ENCODE assay signal across 7 mouse cellular contexts in the genomic region with DNA sequence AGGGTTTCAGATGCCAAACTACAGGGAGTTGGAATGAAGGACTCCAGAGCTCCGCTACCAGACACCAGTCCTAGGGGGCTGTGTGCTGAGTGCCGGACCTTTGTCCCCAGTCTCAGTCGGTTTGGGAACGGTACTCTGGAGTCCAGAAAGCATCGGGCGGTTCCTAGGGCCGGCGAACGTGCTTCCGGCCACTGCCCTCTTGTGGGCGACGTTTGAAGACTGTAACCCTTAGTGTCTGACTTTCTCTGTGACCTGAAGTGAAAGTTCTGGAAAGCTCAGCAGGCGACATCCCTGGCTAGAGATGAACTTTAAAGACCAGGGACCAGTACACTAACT. TPM values are rescaled to one million over a fixed set of nuclear protein-coding genes. Genes with fewer than 3 reads are reported as not detected.
DNase-seq lines count a peak whose midpoint lies in the region; ATAC-seq and TF ChIP-seq lines count a peak whose summit lies in the region.

No protein-coding gene starts in this region.

- H3K27ac ChIP-seq in CH12.LX (ENCODE audit: insufficient read depth, low read depth) = peak overlapping the region; percentile 39; the same call in 1 of the 2 replicates
- H3K27ac ChIP-seq in stomach, embryonic 15.5 days = peak overlapping the region; percentile 99

- no peaks in the 10 kb centered on the region for H3K79me2 ChIP-seq in CH12.LX (replicated peaks; ENCODE audit: control insufficient read depth, extremely low read depth, insufficient read depth, poor library complexity, severe bottlenecking)

- no peak for TF ChIP-seq POLR2A in CH12.LX (IDR thresholded peaks at IDR 0.05; ENCODE audit: low read depth, low read length)

- intact Hi-C loops in heart, postnatal 14 days (cut with DNase I) = loop anchor here (2.0 kb wide), 1 partner anchor 53 kb away; no protein-coding TSS in a partner anchor

- H3K36me3 ChIP-seq in CH12.LX (replicated peaks in 1 of 2; ENCODE audit: control insufficient read depth in 1 of 2, insufficient read depth in 1 of 2, low read length in 1 of 2) = no peaks in the 10 kb centered on the region
- no peaks in the 10 kb centered on the region for H3K36me3 ChIP-seq in stomach, embryonic 15.5 days

- in situ Hi-C loops in CH12.LX (cut with MboI; ENCODE audit: low pct_ligation_motif_present, low pct_unique_long_range_greater_than_20kb, low sequenced_read_pairs) = no loop called here

- dilution Hi-C loops in CH12.LX (cut with MboI; ENCODE audit: extremely low pct_ligation_motif_present, extremely low pct_unique_long_range_greater_than_20kb, low sequenced_read_pairs) = no loop called here

- TF ChIP-seq EP300 in CH12.LX (IDR thresholded peaks at IDR 0.05; ENCODE audit: low read length) = no peak

- 1% methylated on average over 13 of the region's 13 CpGs for WGBS in stomach, embryonic 15.5 days

- H3K9ac ChIP-seq in CH12.LX (ENCODE audit: insufficient read depth, low read depth) = peak overlapping the region; percentile 58; the same call in 1 of the 2 replicates
- peak overlapping the region; percentile 25; the same call in 1 of the 2 replicates for H3K9ac ChIP-seq in stomach, embryonic 15.5 days

- H3K4me1 ChIP-seq in CH12.LX (ENCODE audit: control insufficient read depth in 1 of 2, insufficient read depth in 2 of 2) = peaks cover 0 to 32% of the 10 kb centered on the region in 2 experiments; a peak in 2 of 4 replicates
- H3K4me1 ChIP-seq in stomach, embryonic 15.5 days = peaks cover 33% of the 10 kb centered on the region

- H3K9me3 ChIP-seq in CH12.LX (replicated peaks; ENCODE audit: low read length) = peaks cover 10% of the 10 kb centered on the region
- H3K9me3 ChIP-seq in stomach, embryonic 15.5 days = no peaks in the 10 kb centered on the region

- peak; percentile 31; the same call in 1 of the 2 replicates for ATAC-seq in erythroid progenitor cell, adult 5-6 weeks (replicated peaks; ENCODE audit: low FRiP score, poor library complexity, severe bottlenecking)
- peak; percentile 54 for ATAC-seq in megakaryocyte progenitor cell, adult 5-6 weeks (replicated peaks; ENCODE audit: poor library complexity)
- peak; percentile 27 for ATAC-seq in stomach, embryonic 15.5 days (ENCODE audit: insufficient read depth, low FRiP score, low read depth)

- H3K27me3 ChIP-seq in CH12.LX (replicated peaks) = peaks cover 22% of the 10 kb centered on the region
- H3K27me3 ChIP-seq in stomach, embryonic 15.5 days (replicated peaks) = no peaks in the 10 kb centered on the region

- peak in 1 of 2 experiments; percentile 83; a peak in 2 of 4 replicates for TF ChIP-seq CTCF in CH12.LX (conservative IDR thresholded peaks at IDR 0.05 in 1 of 2, IDR thresholded peaks at IDR 0.05 in 1 of 2; ENCODE audit: low read depth in 2 of 2, low read length in 2 of 2)

- peak overlapping the region; percentile 60 for H3K4me2 ChIP-seq in CH12.LX (ENCODE audit: insufficient read depth, low read depth, poor library complexity, severe bottlenecking)
- peak overlapping the region; percentile 86 for H3K4me2 ChIP-seq in stomach, embryonic 15.5 days

- H3K4me3 ChIP-seq in CH12.LX (replicated peaks in 1 of 3; ENCODE audit: low read depth in 2 of 3, low read length in 2 of 3, poor library complexity in 1 of 3) = peak overlapping the region; percentile 65 to 75 (median 69)
- peak overlapping the region; percentile 69 for H3K4me3 ChIP-seq in stomach, embryonic 15.5 days (replicated peaks)

- peak; percentile 74 for TF ChIP-seq RAD21 in CH12.LX (IDR thresholded peaks at IDR 0.05; ENCODE audit: low read depth, low read length)

- DNase-seq in CH12.LX (ENCODE audit: extremely low read depth) (peak; percentile 31), ZHBTc4 (ENCODE audit: low read depth, low spot score) (peak; percentile 57)
- DNase-seq in heart, postnatal 14 days = peak; percentile 79 to 80
- DNase-seq in kidney, postnatal 4 days = peak; percentile 82 to 90

TF ChIP-seq in CH12.LX, 34 proteins besides CTCF, POLR2A, EP300 and RAD21 (continues in another document):
- no peak for TF ChIP-seq ZMIZ1 (IDR thresholded peaks at IDR 0.05; ENCODE audit: low read depth, low read length)
- TF ChIP-seq MAZ (IDR thresholded peaks at IDR 0.05; ENCODE audit: low read depth, low read length) = no peak
- no peak for TF ChIP-seq TBP (conservative IDR thresholded peaks at IDR 0.05; ENCODE audit: low read depth, low read length)
- 0 out of 2 replicates have a peak, but pooled peaks have one; percentile 38 for TF ChIP-seq UBTF (IDR thresholded peaks at IDR 0.05; ENCODE audit: low read depth, low read length)
- TF ChIP-seq ZNF384 (IDR thresholded peaks at IDR 0.05; ENCODE audit: low read depth, low read length) = 0 out of 2 replicates have a peak, but pooled peaks have one; percentile 4
- no peak for TF ChIP-seq JUN (IDR thresholded peaks at IDR 0.05; ENCODE audit: insufficient read depth, low read depth, low read length)
- TF ChIP-seq SMC3 (IDR thresholded peaks at IDR 0.05; ENCODE audit: low read depth, low read length) = peak; percentile 92
- TF ChIP-seq ELF1 (IDR thresholded peaks at IDR 0.05; ENCODE audit: low read depth, low read length) = peak; percentile 34; the same call in 1 of the 2 replicates
- TF ChIP-seq PAX5 (IDR thresholded peaks at IDR 0.05; ENCODE audit: low read length) = no peak
- no peak for TF ChIP-seq GABPA (IDR thresholded peaks at IDR 0.05; ENCODE audit: insufficient replicate concordance, low read depth, low read length)
- TF ChIP-seq MAX (IDR thresholded peaks at IDR 0.05; ENCODE audit: low read length) = no peak
- peak; percentile 66; the same call in 1 of the 2 replicates for TF ChIP-seq BHLHE40 (IDR thresholded peaks at IDR 0.05; ENCODE audit: low read depth, low read length)
- no peak for TF ChIP-seq E2F4 (IDR thresholded peaks at IDR 0.05; ENCODE audit: insufficient replicate concordance, low read depth, low read length)
- TF ChIP-seq USF1 (IDR thresholded peaks at IDR 0.05; ENCODE audit: low read depth, low read length) = no peak
- no peak for TF ChIP-seq USF2 (conservative IDR thresholded peaks at IDR 0.05; ENCODE audit: low read depth, low read length)
- TF ChIP-seq CHD2 (IDR thresholded peaks at IDR 0.05; ENCODE audit: low read length) = no peak
- no peak for TF ChIP-seq TCF12 (IDR thresholded peaks at IDR 0.05; ENCODE audit: low read depth, low read length)
- no peak for TF ChIP-seq CHD1 (IDR thresholded peaks at IDR 0.05; ENCODE audit: low read depth, low read length)
- peak; percentile 49; the same call in 1 of the 2 replicates for TF ChIP-seq MEF2A (IDR thresholded peaks at IDR 0.05; ENCODE audit: borderline replicate concordance, low read depth, low read length)
- no peak for TF ChIP-seq NRF1 (IDR thresholded peaks at IDR 0.05; ENCODE audit: low read depth, low read length)
- TF ChIP-seq MXI1 (IDR thresholded peaks at IDR 0.05; ENCODE audit: low read depth, low read length) = peak; percentile 55; the same call in 1 of the 2 replicates
- no peak for TF ChIP-seq NELFE (IDR thresholded peaks at IDR 0.05; ENCODE audit: low read depth, low read length)
- TF ChIP-seq POLR2AphosphoS2 (IDR thresholded peaks at IDR 0.05; ENCODE audit: low read depth, low read length) = no peak

RNA-seq across cellular contexts. Expression of gene Lrp1, which starts 1.1 kb away (rescaled TPM):
- total RNA-seq in CH12.LX (2012; rRNA removed) (16.5 and 51.2 TPM in 2 replicates), CH12.LX (2014; rRNA removed) (3.1 and 3.3 TPM in 2 replicates)
- polyA plus RNA-seq in CH12.LX (2012; ENCODE audit: insufficient read length, low read depth) = 11.0 and 11.8 TPM in 2 replicates
- total RNA-seq in erythroid progenitor cell, adult 5-6 weeks (2015; ENCODE audit: low replicate concordance) = 19.7 and 21.6 TPM in 2 replicates
- total RNA-seq in erythroid progenitor cell, adult 5-6 weeks (2017; ENCODE audit: low replicate concordance) = 11.5 and 13.1 TPM in 2 replicates
- 100 to 1,000 TPM in 1 of 2 experiments, 10 to 100 TPM in 1; 85.0 to 105 TPM for total RNA-seq in heart, postnatal 14 days (2021)
- total RNA-seq in megakaryocyte progenitor cell, adult 5-6 weeks (2015) = 9.8 and 10.0 TPM in 2 replicates
- total RNA-seq in megakaryocyte progenitor cell, adult 5-6 weeks (2017) = 4.5 and 7.3 TPM in 2 replicates
- 77.0 and 87.0 TPM in 2 replicates for polyA plus RNA-seq in stomach, embryonic 15.5 days (2015; fragmentation: Nextera tagmentation; extraction: Ambion mirVana)

RNA-seq across cellular contexts. Expression of gene Stat6, which starts 20.8 kb away (rescaled TPM):
- 58.7 and 76.6 TPM in 2 replicates for total RNA-seq in CH12.LX (2012; rRNA removed)
- total RNA-seq in CH12.LX (2014; rRNA removed) = 64.0 and 71.5 TPM in 2 replicates
- 62.9 and 72.1 TPM in 2 replicates for polyA plus RNA-seq in CH12.LX (2012; ENCODE audit: insufficient read length, low read depth)
- 11.5 and 26.8 TPM in 2 replicates for total RNA-seq in erythroid progenitor cell, adult 5-6 weeks (2015; ENCODE audit: low replicate concordance)
- total RNA-seq in erythroid progenitor cell, adult 5-6 weeks (2017; ENCODE audit: low replicate concordance) = 11.3 and 16.6 TPM in 2 replicates
- total RNA-seq in heart, postnatal 14 days (2021) = 10 to 100 TPM; 46.9 to 49.9 TPM
- 27.3 and 29.6 TPM in 2 replicates for total RNA-seq in megakaryocyte progenitor cell, adult 5-6 weeks (2015)
- 38.9 and 42.7 TPM in 2 replicates for total RNA-seq in megakaryocyte progenitor cell, adult 5-6 weeks (2017)
- 35.0 and 37.1 TPM in 2 replicates for polyA plus RNA-seq in stomach, embryonic 15.5 days (2015; fragmentation: Nextera tagmentation; extraction: Ambion mirVana)

RNA-seq across cellular contexts. Expression of gene Nemp1, which starts 44.7 kb away (rescaled TPM):
- total RNA-seq in CH12.LX (2012; rRNA removed) (12.5 and 13.2 TPM in 2 replicates), CH12.LX (2014; rRNA removed) (17.4 and 18.3 TPM in 2 replicates)
- 7.5 and 8.3 TPM in 2 replicates for polyA plus RNA-seq in CH12.LX (2012; ENCODE audit: insufficient read length, low read depth)
- total RNA-seq in erythroid progenitor cell, adult 5-6 weeks (2015; ENCODE audit: low replicate concordance) = 73.5 and 83.4 TPM in 2 replicates
- 69.6 and 83.2 TPM in 2 replicates for total RNA-seq in erythroid progenitor cell, adult 5-6 weeks (2017; ENCODE audit: low replicate concordance)
- 1 to 10 TPM; 4.2 to 4.7 TPM for total RNA-seq in heart, postnatal 14 days (2021)
- 15.7 and 19.8 TPM in 2 replicates for total RNA-seq in megakaryocyte progenitor cell, adult 5-6 weeks (2015)
- total RNA-seq in megakaryocyte progenitor cell, adult 5-6 weeks (2017) = 17.8 and 25.3 TPM in 2 replicates
- polyA plus RNA-seq in stomach, embryonic 15.5 days (2015; fragmentation: Nextera tagmentation; extraction: Ambion mirVana) = 7.8 and 8.6 TPM in 2 replicates

RNA-seq across cellular contexts. Expression of gene Nab2, which starts 46.3 kb away (rescaled TPM):
- total RNA-seq in CH12.LX (2012; rRNA removed) (10.0 and 13.9 TPM in 2 replicates), CH12.LX (2014; rRNA removed) (5.9 and 8.1 TPM in 2 replicates)
- polyA plus RNA-seq in CH12.LX (2012; ENCODE audit: insufficient read length, low read depth) = 9.2 and 10.8 TPM in 2 replicates
- total RNA-seq in erythroid progenitor cell, adult 5-6 weeks (2015; ENCODE audit: low replicate concordance) = 2.5 TPM in 1 of 2 replicates, not detected in the other
- 1.7 and 3.1 TPM in 2 replicates for total RNA-seq in erythroid progenitor cell, adult 5-6 weeks (2017; ENCODE audit: low replicate concordance)
- total RNA-seq in heart, postnatal 14 days (2021) = 1 to 10 TPM; 8.0 TPM
- 2.4 and 2.6 TPM in 2 replicates for total RNA-seq in megakaryocyte progenitor cell, adult 5-6 weeks (2015)
- total RNA-seq in megakaryocyte progenitor cell, adult 5-6 weeks (2017) = 3.4 and 5.2 TPM in 2 replicates
- 10.8 and 13.3 TPM in 2 replicates for polyA plus RNA-seq in stomach, embryonic 15.5 days (2015; fragmentation: Nextera tagmentation; extraction: Ambion mirVana)

Comparison
In these comparisons a context has a peak if more than half of its experiments do, and no peak if none do; other contexts are left out.
1. Peak in every context shown above with its lines: DNase-seq, ATAC-seq, H3K4me3 ChIP-seq and H3K27ac ChIP-seq.
2. DNase-seq: peak in every context shown above with its lines; median percentile 86 in kidney, postnatal 4 days; 80 in heart, postnatal 14 days; 57 in ZHBTc4; 31 in CH12.LX.